Mouse (Mus musculus) hindbrain, embryonic 10.5 days (tissue): ENCODE measurements around the gene St6galnac3. TPM values are rescaled to one million over a fixed set of nuclear protein-coding genes. Genes with fewer than 3 reads are reported as not detected.

ENCODE experiments used
- DNase-seq: peaks from one replicate; pipeline ENCODE4 v3.0.0-alpha.2; 2017; ENCODE audit warnings: low spot score
- H3K27ac ChIP-seq: fragments of 300-500 bp; sonication (generic); 2 replicates; pipeline ENCODE4 v1.5.1; 2016; ENCODE audit warnings: mild to moderate bottlenecking, moderate library complexity
- H3K27me3 ChIP-seq: fragments of 300-500 bp; sonication (generic); 2 replicates; pipeline ENCODE4 v1.6.1; 2016; ENCODE audit warnings: mild to moderate bottlenecking; ENCODE audit not compliant: poor library complexity, insufficient read depth, severe bottlenecking
- H3K36me3 ChIP-seq: fragments of 300-500 bp; sonication (generic); 2 replicates; pipeline ENCODE4 v1.6.1; 2016; ENCODE audit warnings: mild to moderate bottlenecking, moderate library complexity
- H3K4me1 ChIP-seq: fragments of 300-500 bp; sonication (generic); replicated peaks from 2 replicates; pipeline ENCODE4 v1.6.1; 2016; ENCODE audit warnings: mild to moderate bottlenecking
- H3K4me3 ChIP-seq: fragments of 300-500 bp; sonication (generic); 2 replicates; pipeline ENCODE4 v1.5.1; 2016; ENCODE audit warnings: mild to moderate bottlenecking, moderate library complexity
- H3K9me3 ChIP-seq: fragments of 300-500 bp; sonication (generic); 2 replicates; pipeline ENCODE4 v1.6.1; 2016; ENCODE audit warnings: mild to moderate bottlenecking, moderate library complexity
- WGBS: fragments of 180-500 bp; shearing (Covaris S2); methylation state at CpG from one replicate; pipeline ENCODE4 v1.1.7; 2016; 5-methylcytosine and 5-hydroxymethylcytosine counted together
- polyA plus RNA-seq: library from polyadenylated mRNA; unstranded; fragments of >200 nt; fragmentation: Nextera tagmentation; extraction: Ambion mirVana; gene quantifications from 2 replicates; pipeline ENCODE4 v1.2.1, GENCODE M21; 2016

St6galnac3 gene
- polyA plus RNA-seq, 1 experiment from 2014 or later = 32.4 TPM

GRCm38 (mm10) chr3:153481012-153481411, 244.0 kb downstream of the St6galnac3 start:
- no peak for DNase-seq
- 0 out of 2 replicates have a peak, but pooled peaks cover 3% of the 10 kb centered on the region for H3K4me1 ChIP-seq
- no peaks in the 10 kb centered on the region for H3K9me3 ChIP-seq
- H3K27ac ChIP-seq = no peak overlapping the region
- H3K36me3 ChIP-seq = no peaks in the 10 kb centered on the region
- H3K4me3 ChIP-seq = no peak overlapping the region
- H3K27me3 ChIP-seq = no peaks in the 10 kb centered on the region
- 90% methylated on average over 6 of the region's 6 CpGs for WGBS

GRCm38 (mm10) chr3:153480636-153481006, 244.4 kb downstream of the St6galnac3 start:
- 86% methylated on average over 5 of the region's 5 CpGs for WGBS
- Histone ChIP-seq H3K36me3 (no peaks in the 10 kb centered on the region), H3K9me3 (no peaks in the 10 kb centered on the region), H3K4me1 (0 out of 2 replicates have a peak, but pooled peaks cover 3% of the 10 kb centered on the region), H3K27ac (no peak overlapping the region), H3K27me3 (no peaks in the 10 kb centered on the region), H3K4me3 (no peak overlapping the region)
- no peak for DNase-seq

DNA sequence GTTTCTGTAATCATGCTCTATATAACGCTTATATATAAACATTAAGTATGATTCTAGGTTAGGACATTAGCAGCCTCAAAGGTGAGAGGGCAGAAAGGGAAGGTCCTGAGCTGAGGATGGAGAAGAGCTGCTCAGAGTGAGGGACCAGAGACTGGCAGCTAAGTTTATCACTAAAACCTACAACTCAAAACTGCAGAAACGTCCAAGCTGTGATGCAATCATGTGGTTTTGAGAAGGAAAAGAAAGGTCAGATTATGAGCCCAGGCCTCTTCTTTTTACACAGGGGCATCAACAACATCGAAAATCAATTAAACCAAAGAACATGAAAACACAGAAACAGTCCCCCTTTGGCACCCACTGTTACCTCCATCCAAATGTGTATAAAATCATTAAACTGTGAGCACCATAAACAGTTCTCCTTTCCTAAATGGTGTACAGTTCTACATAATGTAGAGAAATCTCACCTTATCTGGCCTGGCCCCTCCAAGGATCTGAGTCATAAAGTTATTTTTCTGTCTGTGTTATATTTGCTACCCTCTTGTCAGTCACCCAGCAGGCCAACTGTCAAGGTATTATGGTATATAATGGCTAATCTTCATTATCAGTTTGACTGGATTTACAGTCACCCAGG, 244.9 kb downstream of the St6galnac3 start:
- Histone ChIP-seq H3K4me3 (no peak overlapping the region), H3K27ac (no peak overlapping the region), H3K27me3 (no peaks in the 10 kb centered on the region), H3K9me3 (no peaks in the 10 kb centered on the region), H3K4me1 (0 out of 2 replicates have a peak, but pooled peaks cover 3% of the 10 kb centered on the region), H3K36me3 (no peaks in the 10 kb centered on the region)
- WGBS = 91% methylated on average over 3 of the region's 3 CpGs
- DNase-seq = no peak

DNA sequence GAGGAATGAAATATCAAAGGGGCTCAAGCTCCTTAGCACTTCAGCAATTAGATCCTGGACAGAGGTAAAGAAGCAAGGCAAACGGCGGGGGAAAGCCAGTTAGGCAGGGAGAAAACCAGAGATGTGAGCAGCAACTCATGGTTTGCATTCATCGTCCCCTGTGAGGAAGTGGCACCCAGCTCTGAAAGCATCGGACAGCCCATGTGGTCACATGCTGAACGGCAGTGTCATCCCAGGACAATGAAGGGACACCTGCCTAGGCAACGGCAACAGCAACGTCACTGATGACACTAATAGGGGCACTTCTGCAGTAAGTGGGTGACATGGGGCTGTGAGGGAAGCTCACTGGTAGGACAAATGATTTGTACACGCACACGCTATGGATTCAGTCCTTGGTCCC, 249.1 kb downstream of the St6galnac3 start:
- H3K27me3 ChIP-seq = no peaks in the 10 kb centered on the region
- no peak overlapping the region for H3K4me3 ChIP-seq
- H3K27ac ChIP-seq = no peak overlapping the region
- 92% methylated on average over 9 of the region's 9 CpGs for WGBS
- peaks cover 6% of the 10 kb centered on the region; the same call in 1 of the 2 replicates for H3K4me1 ChIP-seq
- H3K9me3 ChIP-seq = no peaks in the 10 kb centered on the region
- no peak for DNase-seq
- H3K36me3 ChIP-seq = no peaks in the 10 kb centered on the region

DNA sequence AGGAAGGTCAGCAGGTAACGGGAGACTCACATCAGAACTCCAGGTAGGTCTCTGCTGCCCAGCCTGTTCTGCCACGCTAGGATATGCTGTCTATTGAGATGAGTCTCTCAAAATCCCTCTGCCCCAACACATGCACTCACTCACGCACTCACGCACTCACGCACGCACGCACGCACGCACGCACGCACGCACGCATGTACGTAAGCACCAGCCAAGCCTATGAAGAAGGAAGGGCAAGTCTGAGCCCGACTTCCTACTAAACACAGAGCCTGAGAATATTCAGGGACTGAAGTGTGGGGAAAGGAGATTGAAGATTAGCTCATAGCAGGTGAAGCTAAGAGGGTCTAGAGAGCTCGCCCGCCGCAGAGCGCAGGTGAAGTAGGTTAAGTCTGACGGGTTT, 249.5 kb downstream of the St6galnac3 start:
- H3K4me3 ChIP-seq = no peak overlapping the region
- H3K36me3 ChIP-seq = no peaks in the 10 kb centered on the region
- H3K4me1 ChIP-seq = peaks cover 6% of the 10 kb centered on the region; the same call in 1 of the 2 replicates
- no peaks in the 10 kb centered on the region for H3K9me3 ChIP-seq
- no peaks in the 10 kb centered on the region for H3K27me3 ChIP-seq
- DNase-seq = no peak
- 96% methylated on average over 20 of the region's 20 CpGs for WGBS
- no peak overlapping the region for H3K27ac ChIP-seq

DNA sequence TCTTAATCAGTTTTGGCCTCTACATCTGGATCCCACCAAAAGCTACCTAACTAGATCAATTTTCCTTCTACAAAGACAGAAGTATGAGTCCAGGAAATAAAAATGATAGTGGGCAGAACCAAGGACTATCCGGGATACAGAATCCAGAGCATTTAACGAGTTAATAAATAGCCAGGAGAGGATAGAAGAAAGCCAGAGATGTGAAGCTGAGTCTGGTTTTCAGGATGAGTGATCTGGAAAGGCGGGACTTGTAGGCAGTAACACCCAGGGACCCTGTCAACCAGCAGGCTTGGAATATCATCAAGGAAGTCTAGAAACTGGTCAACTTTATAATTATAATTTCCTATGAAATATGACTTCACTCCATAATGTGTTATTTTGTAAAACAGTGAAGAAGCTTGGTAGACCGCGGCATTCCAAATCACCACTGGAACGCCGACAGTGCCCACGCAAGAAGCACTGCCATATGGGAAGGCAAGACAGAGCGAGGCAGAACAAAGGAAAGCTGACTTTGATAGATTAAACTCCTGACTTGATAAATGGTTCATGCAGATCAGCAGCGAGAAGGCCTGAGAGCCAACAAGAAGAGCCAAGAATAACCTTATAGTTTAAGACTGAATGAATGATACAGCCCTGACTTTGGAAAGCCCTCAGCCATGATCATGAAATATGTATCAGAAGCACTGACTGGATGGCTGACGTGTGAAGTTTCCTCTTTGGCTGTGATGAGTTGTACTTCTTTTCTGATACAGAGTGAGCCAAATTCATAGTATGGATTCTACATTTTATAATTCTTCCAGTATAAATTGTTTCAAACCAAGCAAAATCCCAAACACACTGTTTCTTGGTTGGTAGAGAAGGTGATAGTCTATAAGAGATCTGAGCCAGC, 252.1 kb downstream of the St6galnac3 start:
- Histone ChIP-seq H3K4me1 (peaks cover 12% of the 10 kb centered on the region), H3K4me3 (no peak overlapping the region), H3K27ac (no peak overlapping the region), H3K9me3 (no peaks in the 10 kb centered on the region), H3K27me3 (no peaks in the 10 kb centered on the region), H3K36me3 (no peaks in the 10 kb centered on the region)
- DNase-seq = peak; percentile 16
- WGBS = 78% methylated on average over 11 of the region's 11 CpGs

DNA sequence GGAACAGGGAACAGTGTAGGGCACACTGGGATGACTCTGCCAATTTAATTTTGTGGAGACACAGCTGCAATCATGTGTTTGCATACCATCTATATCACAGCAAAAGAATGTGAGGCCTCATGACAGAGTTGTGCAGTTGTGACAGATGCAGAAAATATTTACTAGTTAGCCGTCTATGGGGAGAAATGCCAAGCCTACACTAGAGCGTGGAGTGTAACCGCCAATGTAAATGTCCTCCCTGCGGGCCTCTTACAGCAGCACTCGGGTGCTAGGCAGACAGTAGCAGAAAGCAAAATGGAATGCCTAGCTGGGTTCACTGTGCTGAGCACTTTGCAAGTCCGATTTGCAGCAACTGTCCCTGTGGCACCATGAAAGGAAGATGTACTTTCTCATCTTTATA, 261.1 kb downstream of the St6galnac3 start:
- no peak for DNase-seq
- Histone ChIP-seq H3K27ac (no peak overlapping the region), H3K4me1 (peaks cover 1% of the 10 kb centered on the region), H3K9me3 (peaks cover 11% of the 10 kb centered on the region; the same call in 1 of the 2 replicates), H3K4me3 (no peak overlapping the region), H3K36me3 (peaks cover 9% of the 10 kb centered on the region; the same call in 1 of the 2 replicates), H3K27me3 (no peaks in the 10 kb centered on the region)
- 95% methylated on average over 6 of the region's 6 CpGs for WGBS

DNA sequence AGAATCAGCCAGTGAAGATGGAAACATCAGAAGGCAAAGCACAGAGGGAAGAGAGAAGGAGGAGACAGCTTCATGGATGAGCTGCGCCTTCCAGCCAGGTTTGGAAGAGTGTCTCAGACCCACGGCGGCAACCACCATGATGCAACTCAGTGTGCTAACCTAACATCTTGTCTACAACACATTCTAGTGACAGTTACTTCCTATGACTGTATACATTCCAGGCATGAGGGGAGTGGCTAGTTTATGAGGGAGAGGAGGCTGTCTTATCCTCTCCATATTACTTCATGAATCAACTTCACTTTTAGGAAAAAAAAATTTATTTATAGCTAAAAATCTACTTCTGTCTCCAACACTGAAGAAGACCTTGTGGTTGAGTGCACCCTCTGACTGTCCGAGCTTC, 264.8 kb downstream of the St6galnac3 start:
- H3K27me3 ChIP-seq = no peaks in the 10 kb centered on the region
- H3K27ac ChIP-seq = no peak overlapping the region
- peaks cover 5% of the 10 kb centered on the region; the same call in 1 of the 2 replicates for H3K36me3 ChIP-seq
- no peaks in the 10 kb centered on the region for H3K9me3 ChIP-seq
- DNase-seq = no peak
- H3K4me1 ChIP-seq = no peaks in the 10 kb centered on the region
- H3K4me3 ChIP-seq = no peak overlapping the region
- 95% methylated on average over 4 of the region's 4 CpGs for WGBS

GRCm38 (mm10) chr3:153458593-153458992, 266.4 kb downstream of the St6galnac3 start:
- Histone ChIP-seq H3K36me3 (peaks cover 5% of the 10 kb centered on the region; the same call in 1 of the 2 replicates), H3K4me3 (no peak overlapping the region), H3K4me1 (no peaks in the 10 kb centered on the region), H3K9me3 (no peaks in the 10 kb centered on the region), H3K27ac (no peak overlapping the region), H3K27me3 (no peaks in the 10 kb centered on the region)
- 79% methylated on average over 3 of the region's 3 CpGs for WGBS
- no peak for DNase-seq

DNA sequence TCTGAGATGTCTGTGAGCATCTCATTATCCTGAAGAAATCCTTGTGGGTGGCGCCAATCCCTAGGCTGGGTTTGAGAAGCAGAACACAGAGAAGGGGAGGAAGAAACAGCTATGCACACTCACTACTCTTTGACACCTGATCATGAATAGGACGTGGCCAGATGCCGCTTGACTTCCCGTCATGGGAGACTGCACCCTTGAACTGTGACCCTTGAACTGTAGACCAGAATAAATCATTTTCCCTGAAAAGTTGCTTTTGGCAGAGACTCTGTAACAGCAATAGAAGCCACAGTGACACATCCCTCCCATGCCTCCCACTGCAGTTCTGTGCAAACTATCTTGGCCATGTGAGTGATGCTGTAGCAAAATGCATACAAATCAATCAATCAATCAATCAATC, 267.3 kb downstream of the St6galnac3 start:
- no peak overlapping the region for H3K4me3 ChIP-seq
- peaks cover 5% of the 10 kb centered on the region; the same call in 1 of the 2 replicates for H3K36me3 ChIP-seq
- WGBS = 92% methylated on average over 4 of the region's 4 CpGs
- no peaks in the 10 kb centered on the region for H3K9me3 ChIP-seq
- no peak for DNase-seq
- H3K27ac ChIP-seq = no peak overlapping the region
- H3K27me3 ChIP-seq = no peaks in the 10 kb centered on the region
- H3K4me1 ChIP-seq = no peaks in the 10 kb centered on the region

GRCm38 (mm10) chr3:153457203-153457602, 267.8 kb downstream of the St6galnac3 start:
- H3K27ac ChIP-seq = no peak overlapping the region
- H3K36me3 ChIP-seq = peaks cover 5% of the 10 kb centered on the region; the same call in 1 of the 2 replicates
- no peak overlapping the region for H3K4me3 ChIP-seq
- H3K27me3 ChIP-seq = no peaks in the 10 kb centered on the region
- no peak for DNase-seq
- WGBS = 91% methylated on average over 2 of the region's 2 CpGs
- H3K9me3 ChIP-seq = no peaks in the 10 kb centered on the region
- no peaks in the 10 kb centered on the region for H3K4me1 ChIP-seq

DNA sequence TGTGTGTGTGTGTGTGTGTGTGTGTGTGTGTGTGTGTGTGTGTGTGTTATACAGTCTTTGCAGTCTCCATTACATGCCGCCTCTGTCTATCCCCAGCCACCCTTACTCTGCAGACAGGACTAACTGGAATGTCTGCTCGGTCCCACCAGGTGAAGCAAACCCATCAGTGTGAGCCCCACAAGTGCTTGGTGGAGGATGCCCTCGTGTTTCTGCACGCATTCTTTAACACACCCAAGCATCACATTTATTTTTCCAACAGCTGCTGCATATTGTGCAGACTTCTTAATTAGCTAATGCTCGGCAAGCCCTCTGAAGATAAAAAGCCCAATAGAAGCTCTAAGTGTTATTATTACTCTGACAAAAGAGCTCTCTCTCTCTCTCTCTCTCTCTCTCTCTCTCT, 268.7 kb downstream of the St6galnac3 start:
- no peak for DNase-seq
- H3K36me3 ChIP-seq = peaks cover 5% of the 10 kb centered on the region; the same call in 1 of the 2 replicates
- no peaks in the 10 kb centered on the region for H3K9me3 ChIP-seq
- H3K27ac ChIP-seq = no peak overlapping the region
- H3K4me1 ChIP-seq = no peaks in the 10 kb centered on the region
- no peaks in the 10 kb centered on the region for H3K27me3 ChIP-seq
- H3K4me3 ChIP-seq = no peak overlapping the region
- WGBS = 86% methylated on average over 5 of the region's 5 CpGs
